Mouse (Mus musculus) forebrain, postnatal 0 days (tissue): ENCODE measurements around the gene Hist1h1b. TPM values are rescaled to one million over a fixed set of nuclear protein-coding genes. Genes with fewer than 3 reads are reported as not detected.
A peak's percentile ranks its signal among the peaks of the same experiment; 100 is the strongest.

Experiments
- ATAC-seq: fragments of 200-750 bp; cut with Nextera tagmentation; 2 replicates; pipeline ENCODE4 v1.8.0; 2017; ENCODE audit warnings: mild to moderate bottlenecking, moderate library complexity
- DNase-seq: peaks from one replicate; pipeline ENCODE4 v3.0.0-alpha.2; 2015
- H3K27ac ChIP-seq: fragments of 300-500 bp; sonication (generic); 2 replicates; pipeline ENCODE4 v1.5.1; 2014; ENCODE audit warnings: low read depth, mild to moderate bottlenecking, antibody characterized with exemption, low read length, moderate library complexity, mixed read lengths
- H3K27me3 ChIP-seq: fragments of 300-500 bp; sonication (generic); 2 replicates; pipeline ENCODE4 v1.6.1; 2014; ENCODE audit warnings: mild to moderate bottlenecking, low read length, mixed read lengths; ENCODE audit not compliant: insufficient read depth
- H3K36me3 ChIP-seq: fragments of 300-500 bp; sonication (generic); 2 replicates; pipeline ENCODE4 v1.6.1; 2014; ENCODE audit warnings: mild to moderate bottlenecking, moderate library complexity; ENCODE audit not compliant: insufficient read depth
- H3K4me1 ChIP-seq: fragments of 300-500 bp; sonication (generic); 2 replicates; pipeline ENCODE4 v1.6.1; 2014; ENCODE audit warnings: antibody characterized with exemption; ENCODE audit not compliant: insufficient read depth
- H3K4me2 ChIP-seq: fragments of 300-500 bp; sonication (generic); 2 replicates; pipeline ENCODE4 v1.6.1; 2014; ENCODE audit warnings: low read depth, mild to moderate bottlenecking, moderate library complexity
- H3K4me3 ChIP-seq: fragments of 300-500 bp; sonication (generic); 2 replicates; pipeline ENCODE4 v1.5.1; 2014; ENCODE audit warnings: low read depth, low read length, mixed read lengths
- H3K9ac ChIP-seq: fragments of 300-500 bp; sonication (generic); 2 replicates; pipeline ENCODE4 v1.6.1; 2014; ENCODE audit warnings: mild to moderate bottlenecking
- H3K9me3 ChIP-seq: fragments of 300-500 bp; sonication (generic); 2 replicates; pipeline ENCODE4 v1.6.1; 2016; ENCODE audit warnings: low read length
- CTCF ChIP-seq: sonication (generic); IDR thresholded peaks from 2 replicates; pipeline ENCODE4 v1.5.1; 2016; ENCODE audit warnings: antibody characterized with exemption, control low read depth, low read depth
- WGBS: fragments of 180-500 bp; shearing (Covaris S2); extraction: QIAGEN DNeasy Blood & Tissue Kit; methylation state at CpG from one replicate; pipeline ENCODE4 v1.1.7; 2014; 5-methylcytosine and 5-hydroxymethylcytosine counted together
- microRNA-seq, 2 experiments: library from miRNA; unstranded; fragments of <30 nt; microRNA quantifications; one replicate each; pipeline ENCODE4; 2016
- polyA plus RNA-seq: library from polyadenylated mRNA; unstranded; fragments of >200 nt; fragmentation: Nextera tagmentation; extraction: Ambion mirVana; gene quantifications from 2 replicates; pipeline ENCODE4 v1.2.1, GENCODE M21; 2015
- total RNA-seq: library from RNA; depleted of rRNA; stranded (reverse); fragments of >200 nt; gene quantifications from 2 replicates; pipeline ENCODE4 v1.2.3, GENCODE M21; 2014; rRNA removed

The Hist1h1b gene
- total and polyA plus RNA-seq, 2 experiments from 2014 or later: 4.0 to 182 TPM

- H3K27ac ChIP-seq: peak overlapping the region; percentile 94
- under 1% methylated on average over 21 of the region's 21 CpGs for WGBS
These were observed 46.2 kb downstream of the Hist1h1b start for GRCm38 (mm10) chr13:21734010-21734905.

GRCm38 (mm10) chr13:21733466-21733865 is 47.0 kb downstream of the Hist1h1b start:
- TF ChIP-seq CTCF: peak; percentile 43
- H3K9me3 ChIP-seq: no peaks in the 10 kb centered on the region
- peak overlapping the region; percentile 94 for H3K27ac ChIP-seq
- DNase-seq (no peak), ATAC-seq (peak; percentile 5; the same call in 1 of the 2 replicates)
- no peaks in the 10 kb centered on the region for H3K27me3 ChIP-seq
- WGBS: 73% methylated on average over 5 of the region's 5 CpGs
- no peak overlapping the region for H3K4me3 ChIP-seq
- H3K4me1 ChIP-seq: peaks cover 4% of the 10 kb centered on the region; the same call in 1 of the 2 replicates
- H3K9ac ChIP-seq: peak overlapping the region; percentile 64; the same call in 1 of the 2 replicates
- H3K36me3 ChIP-seq: no peaks in the 10 kb centered on the region
- H3K4me2 ChIP-seq: 0 out of 2 replicates have a peak overlapping the region, but pooled peaks have one; percentile 69

More at GRCm38 (mm10) chr13:21734010-21734905, 46.2 kb downstream of the Hist1h1b start:
- ATAC-seq: peak; percentile 81
- peak; percentile 93 for DNase-seq
- no peaks in the 10 kb centered on the region for H3K27me3 ChIP-seq
- H3K36me3 ChIP-seq: no peaks in the 10 kb centered on the region
- peak overlapping the region; percentile 69 for H3K4me2 ChIP-seq
- TF ChIP-seq CTCF: peak; percentile 88
- peak overlapping the region; percentile 64 for H3K9ac ChIP-seq
- H3K4me3 ChIP-seq: peak overlapping the region; percentile 49
- H3K9me3 ChIP-seq: no peaks in the 10 kb centered on the region
- H3K4me1 ChIP-seq: peaks cover 4% of the 10 kb centered on the region; the same call in 1 of the 2 replicates

Small RNAs within 50 kb of the gene (microRNA-seq; reads per million reads assigned to microRNA genes)
- gene Gm19658: 0 reads per million in 2 experiments
- gene Gm44346: 0 reads per million in 2 experiments
- 0 reads per million in 2 experiments for gene Gm44454

Other genes with a start within 250 kb of the Hist1h1b start
- 7.8 and 9.5 TPM in 2 replicates for gene Zkscan8, start 249.5 kb downstream of the Hist1h1b start, total RNA-seq
- gene Zkscan8, start 249.5 kb downstream of the Hist1h1b start, polyA plus RNA-seq: 1.3 and 2.2 TPM in 2 replicates
- not detected in 2 replicates for gene Olfr1366, start 237.8 kb downstream of the Hist1h1b start, total RNA-seq
- gene Olfr1366, start 237.8 kb downstream of the Hist1h1b start, polyA plus RNA-seq: 0.15 TPM in 2 replicates
- gene Olfr1535, start 220.7 kb downstream of the Hist1h1b start, total RNA-seq: not detected in 2 replicates
- 0.06 and 0.07 TPM in 2 replicates for gene Olfr1535, start 220.7 kb downstream of the Hist1h1b start, polyA plus RNA-seq
- gene Olfr1364, start 198.9 kb downstream of the Hist1h1b start, total RNA-seq: not detected in 2 replicates
- gene Olfr1364, start 198.9 kb downstream of the Hist1h1b start, polyA plus RNA-seq: not detected in 2 replicates
- not detected in 2 replicates for gene Olfr1362, start 166.6 kb downstream of the Hist1h1b start, total RNA-seq
- gene Olfr1362, start 166.6 kb downstream of the Hist1h1b start, polyA plus RNA-seq: not detected in 2 replicates
- not detected in 2 replicates for gene Olfr11, start 138.1 kb downstream of the Hist1h1b start, total RNA-seq
- not detected in 2 replicates for gene Olfr11, start 138.1 kb downstream of the Hist1h1b start, polyA plus RNA-seq
- not detected in 2 replicates for gene Olfr1361, start 117.2 kb downstream of the Hist1h1b start, total RNA-seq
- gene Olfr1361, start 117.2 kb downstream of the Hist1h1b start, polyA plus RNA-seq: not detected in 2 replicates
- not detected in 2 replicates for gene Olfr1360, start 103.2 kb downstream of the Hist1h1b start, total RNA-seq
- gene Olfr1360, start 103.2 kb downstream of the Hist1h1b start, polyA plus RNA-seq: not detected in 2 replicates
- not detected in 2 replicates for gene Olfr1359, start 82.5 kb downstream of the Hist1h1b start, total RNA-seq
- gene Olfr1359, start 82.5 kb downstream of the Hist1h1b start, polyA plus RNA-seq: not detected in 2 replicates
- gene Hist1h2bl, start 64.5 kb downstream of the Hist1h1b start, total RNA-seq: 131 and 141 TPM in 2 replicates
- 0.65 and 0.73 TPM in 2 replicates for gene Hist1h2bl, start 64.5 kb downstream of the Hist1h1b start, polyA plus RNA-seq
- gene Hist1h2ai, start 64.2 kb downstream of the Hist1h1b start, total RNA-seq: 342 and 560 TPM in 2 replicates
- gene Hist1h2ai, start 64.2 kb downstream of the Hist1h1b start, polyA plus RNA-seq: 12.1 and 14.6 TPM in 2 replicates
- gene Hist1h3h, start 63.0 kb downstream of the Hist1h1b start, total RNA-seq: 277 and 308 TPM in 2 replicates
- 0.75 and 1.3 TPM in 2 replicates for gene Hist1h3h, start 63.0 kb downstream of the Hist1h1b start, polyA plus RNA-seq
- 308 and 356 TPM in 2 replicates for gene Hist1h2bm, start 58.6 kb downstream of the Hist1h1b start, total RNA-seq
- gene Hist1h2bm, start 58.6 kb downstream of the Hist1h1b start, polyA plus RNA-seq: 0.34 TPM in 1 of 2 replicates, not detected in the other
- gene Hist1h4j, start 45.6 kb downstream of the Hist1h1b start, total RNA-seq: 282 and 307 TPM in 2 replicates
- gene Hist1h4j, start 45.6 kb downstream of the Hist1h1b start, polyA plus RNA-seq: not detected in 2 replicates
- gene Hist1h4k, start 30.1 kb downstream of the Hist1h1b start, total RNA-seq: 635 and 850 TPM in 2 replicates
- gene Hist1h4k, start 30.1 kb downstream of the Hist1h1b start, polyA plus RNA-seq: not detected in 2 replicates
- gene Hist1h2ak, start 26.8 kb downstream of the Hist1h1b start, total RNA-seq: 242 and 258 TPM in 2 replicates
- 4.4 and 5.2 TPM in 2 replicates for gene Hist1h2ak, start 26.8 kb downstream of the Hist1h1b start, polyA plus RNA-seq
- gene Hist1h2bn, start 26.5 kb downstream of the Hist1h1b start, total RNA-seq: 157 and 249 TPM in 2 replicates
- not detected in 2 replicates for gene Hist1h2bn, start 26.5 kb downstream of the Hist1h1b start, polyA plus RNA-seq
- gene Hist1h3i, start 2.7 kb upstream of the Hist1h1b start, total RNA-seq: 282 and 291 TPM in 2 replicates
- gene Hist1h3i, start 2.7 kb upstream of the Hist1h1b start, polyA plus RNA-seq: 20.0 and 34.1 TPM in 2 replicates
- 143 and 154 TPM in 2 replicates for gene Hist1h2an, start 6.6 kb upstream of the Hist1h1b start, total RNA-seq
- gene Hist1h2an, start 6.6 kb upstream of the Hist1h1b start, polyA plus RNA-seq: 1.1 and 1.6 TPM in 2 replicates
- 46.4 and 70.5 TPM in 2 replicates for gene Hist1h2bp, start 6.8 kb upstream of the Hist1h1b start, total RNA-seq
- gene Hist1h2bp, start 6.8 kb upstream of the Hist1h1b start, polyA plus RNA-seq: 0.28 TPM in 1 of 2 replicates, not detected in the other
- gene Hist1h2bq, start 29.6 kb upstream of the Hist1h1b start, total RNA-seq: 214 and 268 TPM in 2 replicates
- gene Hist1h2bq, start 29.6 kb upstream of the Hist1h1b start, polyA plus RNA-seq: 4.6 and 5.2 TPM in 2 replicates
- gene Hist1h2ao, start 29.8 kb upstream of the Hist1h1b start, total RNA-seq: 1.0 TPM in 1 of 2 replicates, not detected in the other
- gene Hist1h2ao, start 29.8 kb upstream of the Hist1h1b start, polyA plus RNA-seq: 1.6 TPM in 1 of 2 replicates, not detected in the other
- 1.3 and 1.7 TPM in 2 replicates for gene Hist1h4m, start 31.1 kb upstream of the Hist1h1b start, total RNA-seq
- gene Hist1h4m, start 31.1 kb upstream of the Hist1h1b start, polyA plus RNA-seq: not detected in 2 replicates
- 2,245 and 2,544 TPM in 2 replicates for gene Hist1h4n, start 51.6 kb upstream of the Hist1h1b start, total RNA-seq
- 2.4 and 5.0 TPM in 2 replicates for gene Hist1h4n, start 51.6 kb upstream of the Hist1h1b start, polyA plus RNA-seq
- gene Hist1h2ap, start 52.9 kb upstream of the Hist1h1b start, total RNA-seq: 584 and 748 TPM in 2 replicates
- gene Hist1h2ap, start 52.9 kb upstream of the Hist1h1b start, polyA plus RNA-seq: 655 and 1,288 TPM in 2 replicates
- gene Hist1h2br, start 53.1 kb upstream of the Hist1h1b start, total RNA-seq: 158 and 260 TPM in 2 replicates
- gene Hist1h2br, start 53.1 kb upstream of the Hist1h1b start, polyA plus RNA-seq: 4.6 and 4.9 TPM in 2 replicates
- gene Zfp184, start 164.5 kb upstream of the Hist1h1b start, total RNA-seq: 20.7 and 21.6 TPM in 2 replicates
- gene Zfp184, start 164.5 kb upstream of the Hist1h1b start, polyA plus RNA-seq: 15.3 and 17.2 TPM in 2 replicates
- gene Pom121l2, start 200.6 kb upstream of the Hist1h1b start, total RNA-seq: 0.38 TPM in 1 of 2 replicates, not detected in the other
- gene Pom121l2, start 200.6 kb upstream of the Hist1h1b start, polyA plus RNA-seq: not detected in 2 replicates
- not detected in 2 replicates for gene Prss16, start 229.1 kb upstream of the Hist1h1b start, total RNA-seq
- gene Prss16, start 229.1 kb upstream of the Hist1h1b start, polyA plus RNA-seq: not detected in 2 replicates